Mouse (Mus musculus) lung, embryonic 15.5 days (tissue): ENCODE data around the gene Nos1ap. TPM values are rescaled to one million over a fixed set of nuclear protein-coding genes. Genes with fewer than 3 reads are reported as not detected.

Experiments used
- ATAC-seq: fragments of 200-750 bp; cut with Nextera tagmentation; 2 replicates; pipeline ENCODE4 v1.8.0; 2017; ENCODE audit warnings: moderate number of reproducible peaks, borderline replicate concordance; ENCODE audit not compliant: low FRiP score, low TSS enrichment; ENCODE audit errors: extremely low read depth
- H3K27ac ChIP-seq: fragments of 300-500 bp; sonication (generic); 2 replicates; pipeline ENCODE4 v1.5.1; 2015; ENCODE audit warnings: moderate library complexity, mild to moderate bottlenecking, inconsistent platforms
- H3K27me3 ChIP-seq: fragments of 300-500 bp; sonication (generic); 2 replicates; pipeline ENCODE4 v1.6.1; 2015; ENCODE audit warnings: inconsistent platforms
- H3K36me3 ChIP-seq: fragments of 300-500 bp; sonication (generic); 2 replicates; pipeline ENCODE4 v1.6.1; 2015; ENCODE audit warnings: inconsistent platforms
- H3K4me1 ChIP-seq: fragments of 300-500 bp; sonication (generic); 2 replicates; pipeline ENCODE4 v1.6.1; 2015; ENCODE audit warnings: inconsistent platforms
- H3K4me2 ChIP-seq: fragments of 300-500 bp; sonication (generic); 2 replicates; pipeline ENCODE4 v1.6.1; 2015; ENCODE audit warnings: inconsistent platforms, mild to moderate bottlenecking, moderate library complexity
- H3K4me3 ChIP-seq: fragments of 300-500 bp; sonication (generic); 2 replicates; pipeline ENCODE4 v1.5.1; 2015; ENCODE audit warnings: mild to moderate bottlenecking, inconsistent platforms
- H3K9ac ChIP-seq: fragments of 300-500 bp; sonication (generic); 2 replicates; pipeline ENCODE4 v1.6.1; 2015; ENCODE audit warnings: inconsistent platforms
- H3K9me3 ChIP-seq: fragments of 300-500 bp; sonication (generic); 2 replicates; pipeline ENCODE4 v1.6.1; 2016; ENCODE audit warnings: inconsistent platforms
- WGBS: fragments of 180-500 bp; shearing (Covaris S2); methylation state at CpG from one replicate; pipeline ENCODE4 v1.1.7; 2015; 5-methylcytosine and 5-hydroxymethylcytosine counted together
- polyA plus RNA-seq: library from polyadenylated mRNA; unstranded; fragments of >200 nt; fragmentation: Nextera tagmentation; extraction: Ambion mirVana; gene quantifications from 2 replicates; pipeline ENCODE4 v1.2.1, GENCODE M21; 2015

The Nos1ap gene
- polyA plus RNA-seq, 1 experiment from 2014 or later = 10.6 TPM

DNA sequence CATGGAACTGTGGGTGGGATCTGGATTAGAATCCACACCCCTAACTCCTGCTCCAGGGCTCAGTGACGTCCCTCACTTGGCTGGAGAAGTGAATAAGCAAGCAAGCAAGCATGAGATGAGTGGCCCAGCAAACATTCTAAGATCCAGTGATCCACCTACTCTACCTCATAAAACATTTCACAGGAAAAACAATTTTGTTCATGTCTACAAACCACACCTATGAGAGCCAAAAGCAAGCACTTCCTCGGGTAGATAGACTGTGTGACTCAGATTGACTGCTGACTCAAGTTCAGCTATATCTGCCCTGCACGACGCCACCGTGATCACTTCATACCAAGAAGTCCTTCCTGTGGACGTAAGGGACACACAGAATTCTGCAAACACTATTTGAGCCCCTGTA is 116.2 kb downstream of the Nos1ap start:
- Histone ChIP-seq H3K27me3 (no peaks in the 10 kb centered on the region), H3K9ac (no peak overlapping the region), H3K4me3 (no peak overlapping the region), H3K4me2 (no peak overlapping the region), H3K36me3 (no peaks in the 10 kb centered on the region), H3K27ac (no peak overlapping the region), H3K9me3 (no peaks in the 10 kb centered on the region), H3K4me1 (peaks cover 10% of the 10 kb centered on the region)
- WGBS = 59% methylated on average over 6 of the region's 6 CpGs
- no peak for ATAC-seq

DNA sequence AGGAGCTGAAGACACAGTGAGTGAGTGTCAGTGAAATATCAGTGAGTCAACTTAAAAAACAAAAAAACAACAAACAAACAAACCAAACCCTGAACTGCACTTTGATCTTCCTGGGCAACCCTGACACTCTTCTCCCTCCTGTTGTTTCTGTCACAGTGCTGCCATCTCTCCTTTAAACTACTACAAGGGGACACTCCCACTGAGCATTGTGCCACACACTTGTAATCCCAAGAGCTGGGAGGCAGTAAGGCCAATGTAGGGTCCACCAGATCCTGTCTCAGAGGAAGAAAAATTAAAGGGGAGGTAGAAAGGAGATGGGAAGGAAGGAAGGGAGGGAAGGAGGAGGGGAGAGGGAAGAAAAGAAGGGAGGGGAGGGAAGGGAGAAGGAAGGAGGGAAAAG is 116.8 kb downstream of the Nos1ap start:
- no peak overlapping the region for H3K4me3 ChIP-seq
- no peaks in the 10 kb centered on the region for H3K27me3 ChIP-seq
- H3K9ac ChIP-seq = no peak overlapping the region
- H3K4me2 ChIP-seq = no peak overlapping the region
- no peak for ATAC-seq
- peaks cover 4% of the 10 kb centered on the region for H3K4me1 ChIP-seq
- H3K9me3 ChIP-seq = no peaks in the 10 kb centered on the region
- H3K27ac ChIP-seq = no peak overlapping the region
- H3K36me3 ChIP-seq = no peaks in the 10 kb centered on the region

DNA sequence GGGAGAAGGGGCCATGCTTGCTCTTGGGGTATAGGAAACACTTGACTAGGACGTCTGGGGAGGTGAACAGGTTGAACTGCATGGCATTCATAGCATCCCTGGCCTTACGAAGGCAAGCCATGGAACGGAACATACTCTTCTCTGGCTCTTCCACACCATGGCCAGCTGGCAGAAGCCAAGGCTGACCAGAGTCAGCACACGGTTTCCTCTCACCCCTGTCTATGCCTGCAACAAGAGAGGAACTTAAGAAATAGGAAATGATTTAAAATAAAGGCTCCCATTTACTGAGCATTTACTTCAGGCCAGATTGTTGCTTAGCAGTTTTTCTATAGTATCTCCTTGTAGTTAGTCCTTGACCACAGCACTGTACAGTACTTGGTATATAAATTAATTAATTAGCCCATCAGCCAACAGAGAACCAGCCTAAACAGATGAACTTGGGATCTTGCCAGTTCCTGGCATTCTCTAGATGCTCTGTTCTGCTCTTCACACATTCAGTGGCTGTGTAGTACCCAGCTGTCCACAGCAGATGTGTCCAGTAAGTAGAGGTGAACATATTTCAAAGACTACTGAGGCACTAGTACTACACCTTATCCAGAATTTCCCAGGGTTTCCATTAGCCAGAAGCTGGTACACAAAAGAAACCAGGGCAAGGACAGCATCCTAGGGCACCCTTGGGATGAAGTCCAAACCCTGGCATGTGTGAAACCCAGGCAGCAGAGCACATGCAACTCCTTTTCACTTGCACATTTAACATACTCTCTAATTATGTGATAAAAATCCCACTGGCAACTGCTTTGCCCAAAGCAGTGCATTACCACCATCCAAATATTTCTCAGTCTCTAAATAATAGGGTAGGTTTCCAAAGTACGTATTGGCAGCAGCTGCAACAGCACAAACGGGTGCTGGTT is 123.3 kb downstream of the Nos1ap start:
- H3K4me1 ChIP-seq = no peaks in the 10 kb centered on the region
- no peak overlapping the region for H3K4me3 ChIP-seq
- H3K36me3 ChIP-seq = no peaks in the 10 kb centered on the region
- H3K4me2 ChIP-seq = no peak overlapping the region
- H3K27me3 ChIP-seq = no peaks in the 10 kb centered on the region
- no peak overlapping the region for H3K9ac ChIP-seq
- H3K9me3 ChIP-seq = no peaks in the 10 kb centered on the region
- H3K27ac ChIP-seq = no peak overlapping the region
- 73% methylated on average over 6 of the region's 6 CpGs for WGBS
- no peak for ATAC-seq

DNA sequence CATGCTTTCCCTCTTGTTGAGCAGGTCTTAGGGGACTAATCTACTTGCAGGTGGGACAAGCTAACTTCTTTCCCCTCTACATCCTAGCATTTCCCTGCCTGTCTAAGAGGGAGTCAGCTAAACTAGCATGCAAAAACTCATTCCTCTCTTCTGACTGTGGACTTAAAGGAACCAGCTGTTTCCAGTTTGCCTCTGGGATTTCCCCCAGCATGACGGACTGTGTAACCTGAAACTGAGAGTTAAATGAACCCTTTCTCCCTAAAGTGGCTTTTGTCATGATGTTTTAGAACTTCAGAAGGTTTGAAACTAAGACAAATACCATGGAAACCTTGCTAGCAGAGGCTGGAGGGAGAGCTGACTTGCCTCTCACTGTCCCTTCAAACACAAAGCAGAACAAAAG is 127.5 kb downstream of the Nos1ap start:
- Histone ChIP-seq H3K36me3 (no peaks in the 10 kb centered on the region), H3K4me2 (no peak overlapping the region)

DNA sequence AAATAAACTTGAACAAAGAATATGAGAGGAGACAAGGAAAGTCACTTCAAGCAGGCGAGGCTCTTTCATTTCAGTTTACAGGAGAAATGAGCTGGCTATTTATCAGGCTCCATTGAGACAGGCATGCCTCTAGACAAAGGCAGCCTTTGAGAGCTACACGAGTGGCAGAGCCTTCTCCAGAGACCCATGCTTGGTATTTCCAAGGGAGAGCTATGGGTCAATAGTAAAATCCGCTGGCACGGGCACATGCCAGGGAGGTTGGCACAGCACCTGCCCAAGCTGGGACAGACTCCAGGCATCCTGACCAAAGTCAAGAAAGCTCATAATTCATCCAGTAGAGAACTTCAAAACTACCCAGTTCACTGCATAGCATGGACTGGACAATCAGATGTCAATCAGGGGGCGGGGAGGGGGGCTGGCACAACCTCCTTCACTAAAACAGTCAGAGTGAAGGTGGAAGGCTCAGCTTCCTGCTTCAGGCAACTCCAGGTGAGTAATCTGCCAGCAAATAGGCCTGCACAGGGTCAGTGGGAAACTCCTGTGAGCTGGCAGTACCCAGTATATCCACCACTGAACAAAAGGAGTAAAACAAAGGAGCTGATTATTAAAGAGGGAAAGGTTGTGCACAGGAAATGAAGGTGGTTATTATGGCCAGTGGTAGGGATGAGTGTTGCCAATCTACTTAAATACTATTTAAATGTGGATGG is 129.6 kb downstream of the Nos1ap start:
- Histone ChIP-seq H3K9me3 (no peaks in the 10 kb centered on the region), H3K36me3 (no peaks in the 10 kb centered on the region), H3K27ac (no peak overlapping the region), H3K9ac (no peak overlapping the region), H3K4me1 (peaks cover 8% of the 10 kb centered on the region), H3K4me2 (no peak overlapping the region), H3K4me3 (no peak overlapping the region), H3K27me3 (no peaks in the 10 kb centered on the region)
- ATAC-seq = 0 out of 2 replicates have a peak, but pooled peaks have one; percentile 35
- 56% methylated on average over 5 of the region's 5 CpGs for WGBS

More for the DNA sequence above, 127.5 kb downstream of the Nos1ap start:
- Histone ChIP-seq H3K27me3 (no peaks in the 10 kb centered on the region), H3K9me3 (no peaks in the 10 kb centered on the region), H3K4me1 (peaks cover 8% of the 10 kb centered on the region), H3K27ac (no peak overlapping the region), H3K4me3 (no peak overlapping the region), H3K9ac (no peak overlapping the region)
- 47% methylated on average over 1 of the region's 1 CpGs for WGBS
- ATAC-seq = no peak

DNA sequence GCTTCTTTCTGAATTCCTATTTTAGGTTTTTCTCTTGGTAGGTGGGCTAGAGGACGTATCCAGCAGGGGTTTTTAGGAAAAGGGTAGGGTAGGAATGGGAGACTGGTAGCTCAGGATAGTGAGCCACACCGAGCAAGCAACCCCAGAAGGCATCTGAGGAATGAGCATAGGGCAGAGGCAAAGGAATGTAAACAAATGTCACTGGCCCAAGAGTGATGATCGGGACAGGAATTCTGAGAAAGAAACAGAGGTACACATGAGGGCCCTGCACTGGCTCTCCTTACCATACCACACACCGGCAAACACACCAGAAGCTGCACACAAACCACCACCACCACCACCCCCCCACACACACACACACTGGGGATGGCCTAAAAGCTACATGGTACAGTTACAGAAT is 132.0 kb downstream of the Nos1ap start:
- no peaks in the 10 kb centered on the region for H3K36me3 ChIP-seq
- H3K9ac ChIP-seq = no peak overlapping the region
- 8% methylated on average over 4 of the region's 4 CpGs for WGBS
- H3K27ac ChIP-seq = no peak overlapping the region
- no peak overlapping the region for H3K4me2 ChIP-seq
- peaks cover 11% of the 10 kb centered on the region for H3K4me1 ChIP-seq
- ATAC-seq = no peak
- H3K27me3 ChIP-seq = no peaks in the 10 kb centered on the region
- H3K9me3 ChIP-seq = no peaks in the 10 kb centered on the region
- H3K4me3 ChIP-seq = no peak overlapping the region

DNA sequence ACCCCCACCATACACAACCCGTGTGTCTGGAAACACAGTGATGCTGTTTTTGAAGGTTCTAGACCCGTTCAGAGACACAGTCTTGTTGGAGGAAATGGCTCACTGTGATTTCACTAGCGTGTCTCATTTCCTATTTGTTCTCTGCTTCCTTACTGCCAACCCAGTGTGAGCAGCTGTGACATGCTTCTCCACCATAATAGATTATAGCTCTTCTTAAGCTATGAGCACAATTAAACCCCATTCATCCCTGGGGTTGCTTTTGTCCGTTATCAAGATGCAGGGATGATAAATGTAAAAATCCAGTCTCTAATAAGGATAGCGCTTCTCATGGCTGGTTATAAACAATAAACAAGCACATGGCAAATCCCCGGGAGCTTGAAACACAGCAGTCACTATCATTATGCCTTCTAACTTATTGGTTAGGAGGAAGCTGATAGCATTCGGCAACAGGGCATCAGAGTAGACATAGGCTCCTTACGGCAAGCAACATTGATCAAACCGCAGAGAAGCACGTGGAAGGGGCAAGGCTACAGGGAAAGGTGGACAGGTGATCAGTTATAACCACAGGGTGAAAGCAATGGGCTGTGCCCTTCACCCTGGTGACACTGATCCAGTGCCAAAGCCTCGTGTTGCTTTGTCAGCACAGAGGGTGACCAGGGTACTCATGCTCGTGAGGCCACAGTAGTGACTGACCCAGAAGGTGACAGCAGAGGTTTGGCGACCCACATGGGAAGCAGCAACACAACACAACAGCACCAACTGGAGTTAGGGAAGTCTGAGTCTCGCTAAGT is 133.6 kb downstream of the Nos1ap start:
- WGBS = 79% methylated on average over 14 of the region's 14 CpGs
- Histone ChIP-seq H3K9me3 (no peaks in the 10 kb centered on the region), H3K27ac (no peak overlapping the region), H3K4me3 (no peak overlapping the region), H3K27me3 (no peaks in the 10 kb centered on the region), H3K36me3 (no peaks in the 10 kb centered on the region), H3K4me1 (peaks cover 11% of the 10 kb centered on the region), H3K9ac (no peak overlapping the region), H3K4me2 (no peak overlapping the region)
- ATAC-seq = no peak

DNA sequence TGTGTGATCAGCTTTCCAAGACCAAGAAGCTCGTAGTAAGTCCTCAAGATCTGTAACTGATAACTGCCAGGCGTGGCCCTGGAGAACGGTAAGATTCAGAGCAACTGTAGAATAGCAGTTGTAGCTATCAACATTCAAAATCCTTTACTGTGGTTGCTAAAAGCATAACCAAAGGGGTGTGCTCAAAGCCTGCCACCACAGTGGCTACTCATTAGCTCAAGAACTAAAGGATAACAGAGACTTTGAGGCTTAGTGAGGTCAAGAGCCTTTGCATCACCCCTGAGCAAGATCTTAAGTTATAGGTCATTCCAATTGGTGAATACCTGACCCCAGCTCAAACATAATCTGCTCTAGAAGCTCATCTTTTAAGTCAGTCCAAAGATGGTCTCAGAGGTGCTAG is 134.3 kb downstream of the Nos1ap start:
- ATAC-seq = no peak
- Histone ChIP-seq H3K9ac (no peak overlapping the region), H3K27me3 (no peaks in the 10 kb centered on the region), H3K27ac (no peak overlapping the region), H3K9me3 (no peaks in the 10 kb centered on the region), H3K36me3 (no peaks in the 10 kb centered on the region), H3K4me3 (no peak overlapping the region), H3K4me2 (no peak overlapping the region), H3K4me1 (peaks cover 11% of the 10 kb centered on the region)
- WGBS = 64% methylated on average over 3 of the region's 3 CpGs

DNA sequence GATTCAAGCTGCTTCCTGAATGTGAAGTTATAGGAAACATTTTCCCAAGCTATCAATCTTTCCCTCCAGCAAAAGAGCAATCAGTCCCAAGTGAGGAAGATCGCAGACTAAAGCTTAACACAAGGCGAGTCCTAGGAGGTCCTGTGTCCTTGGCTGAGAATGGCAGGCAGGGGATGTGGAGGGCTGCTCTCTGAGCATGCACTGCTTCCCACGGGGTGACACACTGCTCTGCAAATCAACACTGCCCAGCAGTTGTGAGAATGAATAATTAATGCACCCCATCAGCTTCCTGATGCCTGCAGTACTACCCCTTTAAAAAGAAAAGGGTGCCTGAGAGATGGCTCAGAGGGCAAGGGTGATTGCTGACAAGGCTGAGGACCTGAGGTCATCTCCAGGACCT is 136.2 kb downstream of the Nos1ap start:
- no peak overlapping the region for H3K27ac ChIP-seq
- no peaks in the 10 kb centered on the region for H3K36me3 ChIP-seq
- no peak overlapping the region for H3K9ac ChIP-seq
- no peaks in the 10 kb centered on the region for H3K27me3 ChIP-seq
- WGBS = 26% methylated on average over 3 of the region's 3 CpGs
- no peak overlapping the region for H3K4me2 ChIP-seq
- ATAC-seq = no peak
- H3K4me1 ChIP-seq = peaks cover 14% of the 10 kb centered on the region
- no peak overlapping the region for H3K4me3 ChIP-seq
- H3K9me3 ChIP-seq = no peaks in the 10 kb centered on the region

DNA sequence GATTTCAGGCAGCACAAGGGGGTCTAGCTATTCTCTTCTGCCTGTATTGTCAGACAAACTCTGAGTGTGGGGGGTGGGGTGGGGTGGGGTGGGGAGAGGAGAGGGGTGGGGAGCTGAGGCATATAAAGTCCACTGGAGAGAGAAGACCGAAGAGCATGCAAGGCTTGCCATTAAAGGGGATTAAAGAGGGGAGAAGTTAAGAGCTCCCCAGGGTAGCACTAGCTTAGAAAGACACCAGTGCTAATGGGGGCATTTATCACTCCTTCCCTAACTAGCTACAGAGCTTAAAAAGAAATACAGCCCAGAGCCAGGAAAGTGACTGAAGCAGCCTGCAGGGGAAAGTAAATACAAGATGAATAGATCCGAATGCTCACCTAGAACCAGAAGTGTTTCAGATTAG is 141.4 kb downstream of the Nos1ap start:
- 39% methylated on average over 2 of the region's 2 CpGs for WGBS
- Histone ChIP-seq H3K4me3 (no peak overlapping the region), H3K27me3 (no peaks in the 10 kb centered on the region), H3K4me2 (no peak overlapping the region), H3K4me1 (peaks cover 8% of the 10 kb centered on the region; the same call in 1 of the 2 replicates), H3K9me3 (no peaks in the 10 kb centered on the region), H3K36me3 (no peaks in the 10 kb centered on the region), H3K27ac (no peak overlapping the region), H3K9ac (no peak overlapping the region)
- ATAC-seq = no peak

DNA sequence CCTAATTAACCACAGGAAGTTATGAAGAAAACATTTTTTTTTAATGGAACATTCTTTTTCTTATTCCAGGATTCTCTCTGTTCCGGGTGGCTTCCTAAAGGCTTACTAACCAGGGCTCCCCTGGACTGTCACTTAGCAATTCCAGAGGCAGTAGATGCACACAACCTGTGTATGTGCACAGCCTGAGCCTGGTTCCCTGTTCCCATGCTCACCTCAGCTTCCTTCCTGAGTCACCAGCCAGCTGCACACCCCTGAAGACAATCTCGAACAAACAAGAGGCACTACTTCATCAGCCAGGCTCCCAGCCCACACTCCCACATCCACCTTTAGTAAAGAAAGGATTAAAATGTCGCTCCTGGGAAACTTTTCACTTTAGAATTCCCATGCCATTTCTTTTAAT is 144.2 kb downstream of the Nos1ap start:
- Histone ChIP-seq H3K9ac (no peak overlapping the region), H3K4me1 (peaks cover 8% of the 10 kb centered on the region; the same call in 1 of the 2 replicates), H3K4me3 (no peak overlapping the region), H3K27ac (no peak overlapping the region), H3K27me3 (no peaks in the 10 kb centered on the region), H3K4me2 (no peak overlapping the region), H3K9me3 (no peaks in the 10 kb centered on the region), H3K36me3 (no peaks in the 10 kb centered on the region)
- 55% methylated on average over 3 of the region's 3 CpGs for WGBS
- no peak for ATAC-seq

DNA sequence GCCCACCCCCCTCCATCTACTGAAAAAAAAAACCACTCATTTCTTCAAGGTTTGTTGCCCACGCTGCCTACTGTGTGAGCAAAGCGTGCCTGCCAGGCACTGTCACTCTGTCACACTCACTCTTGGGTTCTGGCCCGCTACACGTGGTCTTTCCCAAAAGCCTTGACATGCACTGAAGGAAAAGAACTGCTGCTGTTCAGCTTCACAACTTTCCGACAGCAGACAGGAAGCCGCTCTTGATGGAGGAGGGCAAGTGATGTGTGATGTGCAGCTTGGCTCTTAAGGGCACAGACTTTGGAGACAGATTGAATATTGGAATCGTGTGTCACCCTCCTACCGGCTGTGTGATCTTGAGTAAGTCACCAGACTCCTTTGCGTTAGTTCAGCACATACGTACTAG is 149.3 kb downstream of the Nos1ap start:
- no peak overlapping the region for H3K27ac ChIP-seq
- no peak overlapping the region for H3K4me2 ChIP-seq
- H3K4me3 ChIP-seq = no peak overlapping the region
- H3K9ac ChIP-seq = no peak overlapping the region
- no peaks in the 10 kb centered on the region for H3K4me1 ChIP-seq
- 74% methylated on average over 10 of the region's 10 CpGs for whole genome bisulfite sequencing
- no peak for ATAC-seq
- H3K27me3 ChIP-seq = no peaks in the 10 kb centered on the region
- H3K36me3 ChIP-seq = no peaks in the 10 kb centered on the region
- no peaks in the 10 kb centered on the region for H3K9me3 ChIP-seq
